ENCODE assay signal across 12 mouse cellular contexts in the genomic region with DNA sequence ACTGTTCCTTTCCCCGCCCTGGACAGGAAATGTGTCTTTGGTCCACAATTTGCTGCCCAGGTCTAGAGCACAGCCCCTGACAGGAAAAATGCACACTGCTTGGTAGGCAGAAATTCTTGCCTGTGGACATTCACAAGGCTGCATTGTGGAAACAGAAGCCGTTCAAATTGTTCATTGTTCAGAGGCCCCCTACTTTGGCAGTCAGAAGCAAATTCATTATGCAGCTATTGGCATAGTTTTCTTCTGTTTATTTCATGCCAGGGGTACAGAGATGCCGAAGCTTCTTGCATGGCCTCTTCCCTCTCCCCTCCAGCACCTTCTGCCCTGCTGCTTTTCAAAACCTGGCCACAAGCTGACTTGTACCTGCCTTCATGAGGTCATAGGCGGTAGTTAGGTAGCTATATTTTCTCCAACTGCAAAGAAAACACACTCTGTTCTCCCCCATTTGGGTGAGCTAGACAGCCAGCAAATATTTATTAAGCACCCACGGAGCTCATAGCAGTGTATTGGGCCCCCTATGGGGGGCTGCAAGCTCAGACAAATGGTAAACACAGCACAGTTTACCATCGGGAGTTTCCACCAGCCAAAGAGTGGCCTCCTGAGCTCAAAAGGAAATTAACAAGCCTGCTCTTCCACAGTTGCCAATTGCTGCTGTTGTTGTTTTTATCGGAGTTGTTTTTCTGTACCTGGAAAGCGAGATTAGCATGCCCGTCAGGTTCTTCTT. TPM values are rescaled to one million over a fixed set of nuclear protein-coding genes. Genes with fewer than 3 reads are reported as not detected.
DNase-seq lines count a peak whose midpoint lies in the region; ATAC-seq lines count a peak whose summit lies in the region.
"Had no signal": no experiment of that assay in that cellular context is flagged by ENCODE, and none has a peak within 500 bp of the region (broad histone marks: within the 10 kb centered on the region; RNA-seq: fewer than 3 reads in every experiment).

No protein-coding gene starts in this region.

- peak overlapping the region; percentile 22; the same call in 1 of the 2 replicates for H3K4me2 ChIP-seq in forebrain, embryonic 14.5 days (ENCODE audit: low read length)
- H3K4me2 ChIP-seq in limb, embryonic 13.5 days (replicated peaks), result no peak overlapping the region
- H3K4me2 ChIP-seq: liver, embryonic 12.5 days had no signal

- peak; percentile 73 for ATAC-seq in forebrain, embryonic 14.5 days
- no peak for ATAC-seq in limb, embryonic 13.5 days (ENCODE audit: low FRiP score, low read depth)
- no peak for ATAC-seq in erythroid progenitor cell, adult 5-6 weeks (replicated peaks; ENCODE audit: low FRiP score, poor library complexity, severe bottlenecking)
- ATAC-seq: liver, embryonic 12.5 days had no signal

- peak overlapping the region; percentile 69 for H3K27ac ChIP-seq in forebrain, embryonic 14.5 days (ENCODE audit: low read depth, low read length)
- peak overlapping the region; percentile 58; the same call in 1 of the 2 replicates for H3K27ac ChIP-seq in limb, embryonic 13.5 days
- H3K27ac ChIP-seq: liver, embryonic 12.5 days had no signal

- no peak overlapping the region for H3K9ac ChIP-seq in forebrain, embryonic 14.5 days (ENCODE audit: low read length)
- no peak overlapping the region for H3K9ac ChIP-seq in limb, embryonic 13.5 days
- H3K9ac ChIP-seq: liver, embryonic 12.5 days had no signal

- H3K9me3 ChIP-seq in forebrain, embryonic 14.5 days (replicated peaks; ENCODE audit: control insufficient read depth, low read length), result no peaks in the 10 kb centered on the region
- no peaks in the 10 kb centered on the region for H3K9me3 ChIP-seq in limb, embryonic 13.5 days
- H3K9me3 ChIP-seq: liver, embryonic 12.5 days had no signal

- peaks cover 4% of the 10 kb centered on the region; the same call in 1 of the 2 replicates for H3K4me1 ChIP-seq in forebrain, embryonic 14.5 days (ENCODE audit: control insufficient read depth, insufficient read depth, low read length)
- 0 out of 2 replicates have a peak, but pooled peaks cover 9% of the 10 kb centered on the region for H3K4me1 ChIP-seq in limb, embryonic 13.5 days
- H3K4me1 ChIP-seq: liver, embryonic 12.5 days had no signal

- H3K36me3 ChIP-seq in forebrain, embryonic 14.5 days (ENCODE audit: control insufficient read depth, insufficient read depth, low read length), result no peaks in the 10 kb centered on the region
- no peaks in the 10 kb centered on the region for H3K36me3 ChIP-seq in limb, embryonic 13.5 days
- H3K36me3 ChIP-seq: liver, embryonic 12.5 days had no signal

- no peaks in the 10 kb centered on the region for H3K27me3 ChIP-seq in forebrain, embryonic 14.5 days (replicated peaks; ENCODE audit: control insufficient read depth, insufficient read depth, low read length)
- H3K27me3 ChIP-seq in limb, embryonic 13.5 days, result peaks cover 38% of the 10 kb centered on the region
- H3K27me3 ChIP-seq: CH12.LX had no signal

- H3K4me3 ChIP-seq in forebrain, embryonic 14.5 days (ENCODE audit: low read depth, low read length), result no peak overlapping the region
- no peak overlapping the region for H3K4me3 ChIP-seq in limb, embryonic 13.5 days
- H3K4me3 ChIP-seq: liver, embryonic 12.5 days had no signal

- WGBS in forebrain, embryonic 14.5 days, result 45% methylated on average over 9 of the region's 9 CpGs
- WGBS in limb, embryonic 13.5 days, result 54% methylated on average over 9 of the region's 9 CpGs

- DNase-seq in layer of hippocampus, adult 18-20 months (ENCODE audit: low spot score in 2 of 2), result peak; percentile 12 to 54
- DNase-seq in layer of hippocampus, postnatal 25 days (ENCODE audit: extremely low spot score in 1 of 2, low spot score in 1 of 2), result no peak
- peak; percentile 13 to 15 for DNase-seq in cerebellum, adult 18-20 months
- DNase-seq in forebrain, embryonic 14.5 days (ENCODE audit: low spot score), result peak; percentile 74
- no peak for DNase-seq in testis, postnatal 10 days (ENCODE audit: low spot score)
- DNase-seq in thymus, postnatal 36 days, result no peak
- DNase-seq: kidney, adult 18-20 months; right cerebral cortex, postnatal 4 days had no signal

RNA-seq across cellular contexts. Expression of gene Gpm6b, which starts 48.2 kb away (rescaled TPM):
- total RNA-seq in layer of hippocampus, adult 18-20 months (2021), result 100 to 1,000 TPM; 705 to 717 TPM
- 100 to 1,000 TPM; 716 to 752 TPM for total RNA-seq in layer of hippocampus, postnatal 25 days (2021)
- 245 and 296 TPM in 2 replicates for polyA plus RNA-seq in forebrain, embryonic 14.5 days (2014; fragmentation: Nextera tagmentation; extraction: Ambion mirVana)
- polyA plus RNA-seq in limb, embryonic 13.5 days (2015; fragmentation: Nextera tagmentation; extraction: Ambion mirVana), result 23.4 and 25.7 TPM in 2 replicates
- 0.84 TPM in 1 of 2 replicates, not detected in the other for total RNA-seq in erythroid progenitor cell, adult 5-6 weeks (2015; ENCODE audit: low replicate concordance)
- total RNA-seq in erythroid progenitor cell, adult 5-6 weeks (2017; ENCODE audit: low replicate concordance), result 0.26 TPM in 1 of 2 replicates, not detected in the other

Comparison
In these comparisons a context has a peak if more than half of its experiments do, and no peak if none do; other contexts are left out.
1. DNase-seq: peak in layer of hippocampus, adult 18-20 months (2 of 2), cerebellum, adult 18-20 months (2 of 2) and forebrain, embryonic 14.5 days (single experiment); none in layer of hippocampus, postnatal 25 days (0 of 2), testis, postnatal 10 days (single experiment) and thymus, postnatal 36 days (0 of 2).
2. RNA of gene Gpm6b, which starts 48.2 kb away (total RNA-seq): 716 to 752 TPM in layer of hippocampus, postnatal 25 days and 705 to 717 TPM in layer of hippocampus, adult 18-20 months; 0.26 to 0.84 TPM in erythroid progenitor cell, adult 5-6 weeks; every median in the first group is over 100 times any median in the second.